Mouse (Mus musculus) megakaryocyte, adult 5-6 weeks (primary cell): ENCODE data around the gene Hormad1. TPM values are rescaled to one million over a fixed set of nuclear protein-coding genes. Genes with fewer than 3 reads are reported as not detected.

Experiments
- ATAC-seq: 2 replicates; pipeline ENCODE4 v1.8.0; 2016; ENCODE audit warnings: mild to moderate bottlenecking, inconsistent platforms; ENCODE audit not compliant: poor library complexity, severe bottlenecking
- total RNA-seq, 2 experiments: library from RNA; stranded (forward) in 1 of 2; stranded (reverse) in 1 of 2; fragments of 153-499, 151-499 nt in 1 of 2; fragments of 221-1000, 200-1000 nt in 1 of 2; gene quantifications; 2 replicates each; pipeline versions ENCODE4 v1.2.3 to v1.2.4; 2015 to 2017

The Hormad1 gene
- total RNA-seq, 2 experiments from 2014 or later: 0.48 TPM; not detected in 1

DNA sequence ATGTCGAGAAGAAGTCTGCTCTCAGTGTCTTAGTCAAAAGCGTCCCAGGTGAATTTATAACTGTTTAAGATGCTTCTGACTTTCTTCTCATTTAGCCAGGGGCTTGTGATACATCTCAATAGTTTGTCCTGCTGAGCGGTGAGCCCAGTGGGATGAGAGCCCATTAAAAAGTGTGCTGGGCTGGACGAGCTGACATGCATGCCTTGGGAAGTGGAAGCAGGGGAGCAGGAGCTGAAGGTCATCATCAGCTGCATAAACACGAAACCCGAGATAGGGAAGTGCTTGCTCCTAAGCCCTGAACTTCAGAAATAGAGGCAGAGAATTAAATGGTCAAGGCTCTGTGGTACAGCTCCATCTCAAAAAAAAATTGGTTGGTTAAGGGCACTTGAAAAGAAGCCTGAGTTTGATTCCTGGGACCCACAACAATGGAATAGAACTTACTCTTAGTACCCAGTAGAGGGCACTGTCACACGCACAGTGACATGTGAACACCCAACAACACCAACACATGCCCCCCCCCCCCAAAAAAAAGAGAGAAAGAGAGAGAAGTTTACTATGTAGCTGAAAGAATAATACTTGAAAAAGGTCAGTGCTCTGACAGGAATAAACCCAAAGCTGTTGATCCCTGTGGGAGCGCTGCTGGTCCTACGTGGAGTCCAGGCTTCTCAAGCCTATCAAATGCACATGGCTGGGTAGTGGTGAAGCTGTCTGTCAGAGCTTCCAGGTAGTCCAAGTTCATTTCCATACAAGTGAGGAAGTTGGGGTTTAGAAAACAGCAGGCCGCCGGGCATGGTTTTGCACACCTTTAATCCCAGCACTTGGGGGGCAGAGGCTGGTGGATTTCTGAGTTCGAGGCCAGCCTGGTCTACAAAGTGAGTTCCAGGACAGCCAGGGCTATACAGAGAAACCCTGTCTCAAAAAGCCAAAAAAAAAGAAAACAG is 73.4 kb downstream of the Hormad1 start:
- peak; percentile 72 for ATAC-seq

GRCm38 (mm10) chr3:95635636-95636035 is 76.2 kb downstream of the Hormad1 start:
- ATAC-seq: no peak

- ATAC-seq: no peak
Measured at GRCm38 (mm10) chr3:95636072-95636471, 76.6 kb downstream of the Hormad1 start.

Other genes starting within 250 kb of the Hormad1 start
- 184 and 191 TPM in 2 replicates for gene Cers2, start 244.9 kb upstream of the Hormad1 start, total RNA-seq (2015)
- gene Cers2, start 244.9 kb upstream of the Hormad1 start, total RNA-seq (2017): 86.0 and 107 TPM in 2 replicates
- 20.5 and 21.2 TPM in 2 replicates for gene Setdb1, start 202.5 kb upstream of the Hormad1 start, total RNA-seq (2015)
- 22.4 and 23.8 TPM in 2 replicates for gene Setdb1, start 202.5 kb upstream of the Hormad1 start, total RNA-seq (2017)
- not detected in 2 replicates for gene 4930558C23Rik, start 156.8 kb upstream of the Hormad1 start, total RNA-seq (2015)
- gene 4930558C23Rik, start 156.8 kb upstream of the Hormad1 start, total RNA-seq (2017): not detected in 2 replicates
- gene Arnt, start 125.3 kb upstream of the Hormad1 start, total RNA-seq (2015): 26.8 and 30.6 TPM in 2 replicates
- 27.8 and 36.1 TPM in 2 replicates for gene Arnt, start 125.3 kb upstream of the Hormad1 start, total RNA-seq (2017)
- 0.11 TPM in 1 of 2 replicates, not detected in the other for gene Ctsk, start 60.4 kb upstream of the Hormad1 start, total RNA-seq (2015)
- gene Ctsk, start 60.4 kb upstream of the Hormad1 start, total RNA-seq (2017): 0.33 and 0.62 TPM in 2 replicates
- 1,196 and 1,415 TPM in 2 replicates for gene Ctss, start 32.9 kb upstream of the Hormad1 start, total RNA-seq (2015)
- 1,721 and 1,924 TPM in 2 replicates for gene Ctss, start 32.9 kb upstream of the Hormad1 start, total RNA-seq (2017)
- 53.2 and 56.8 TPM in 2 replicates for gene Golph3l, start 29.3 kb downstream of the Hormad1 start, total RNA-seq (2015)
- gene Golph3l, start 29.3 kb downstream of the Hormad1 start, total RNA-seq (2017): 55.5 and 56.5 TPM in 2 replicates
- 54.7 and 64.2 TPM in 2 replicates for gene Ensa, start 65.3 kb downstream of the Hormad1 start, total RNA-seq (2015)
- gene Ensa, start 65.3 kb downstream of the Hormad1 start, total RNA-seq (2017): 94.3 and 94.8 TPM in 2 replicates
- gene Mcl1, start 99.1 kb downstream of the Hormad1 start, total RNA-seq (2015): 440 and 463 TPM in 2 replicates
- 327 and 343 TPM in 2 replicates for gene Mcl1, start 99.1 kb downstream of the Hormad1 start, total RNA-seq (2017)
- gene Adamtsl4, start 128.2 kb downstream of the Hormad1 start, total RNA-seq (2015): 0.85 and 1.3 TPM in 2 replicates
- 0.59 and 0.77 TPM in 2 replicates for gene Adamtsl4, start 128.2 kb downstream of the Hormad1 start, total RNA-seq (2017)
- gene Ecm1, start 179.9 kb downstream of the Hormad1 start, total RNA-seq (2015): 3.6 and 7.3 TPM in 2 replicates
- gene Ecm1, start 179.9 kb downstream of the Hormad1 start, total RNA-seq (2017): 1.0 and 1.9 TPM in 2 replicates
- 10.2 and 10.7 TPM in 2 replicates for gene Tars2, start 200.5 kb downstream of the Hormad1 start, total RNA-seq (2015)
- gene Tars2, start 200.5 kb downstream of the Hormad1 start, total RNA-seq (2017): 14.4 and 15.0 TPM in 2 replicates